Mouse (Mus musculus) neural tube, embryonic 12.5 days (tissue): ENCODE results near the gene Slc25a19. TPM values are rescaled to one million over a fixed set of nuclear protein-coding genes. Genes with fewer than 3 reads are reported as not detected.
"Not testable (repeated sequence)": the region's sequence is repeated elsewhere in the genome, so short reads cannot be mapped to it uniquely, and the experiment has no call there.

Experiments
- ATAC-seq: fragments of 200-750 bp; cut with Nextera tagmentation; 2 replicates; pipeline ENCODE4 v1.8.0; 2017; ENCODE audit warnings: low read depth, mild to moderate bottlenecking, moderate TSS enrichment, moderate library complexity; ENCODE audit not compliant: low FRiP score
- H3K27ac ChIP-seq: fragments of 300-500 bp; sonication (generic); 2 replicates; pipeline ENCODE4 v1.5.1; 2016
- H3K27me3 ChIP-seq: fragments of 300-500 bp; sonication (generic); replicated peaks from 2 replicates; pipeline ENCODE4 v1.6.1; 2016; ENCODE audit warnings: mild to moderate bottlenecking
- H3K36me3 ChIP-seq: fragments of 300-500 bp; sonication (generic); 2 replicates; pipeline ENCODE4 v1.6.1; 2016; ENCODE audit warnings: mild to moderate bottlenecking
- H3K4me1 ChIP-seq: fragments of 300-500 bp; sonication (generic); 2 replicates; pipeline ENCODE4 v1.6.1; 2016
- H3K4me2 ChIP-seq: fragments of 300-500 bp; sonication (generic); replicated peaks from 2 replicates; pipeline ENCODE4 v1.6.1; 2016; ENCODE audit warnings: mild to moderate bottlenecking
- H3K4me3 ChIP-seq: fragments of 300-500 bp; sonication (generic); 2 replicates; pipeline ENCODE4 v1.5.1; 2016
- H3K9ac ChIP-seq: fragments of 300-500 bp; sonication (generic); 2 replicates; pipeline ENCODE4 v1.6.1; 2016; ENCODE audit warnings: mild to moderate bottlenecking
- H3K9me3 ChIP-seq: fragments of 300-500 bp; sonication (generic); 2 replicates; pipeline ENCODE4 v1.6.1; 2016; ENCODE audit warnings: mild to moderate bottlenecking
- WGBS: fragments of 180-500 bp; shearing (Covaris S2); methylation state at CpG from one replicate; pipeline ENCODE4 v1.1.7; 2016; 5-methylcytosine and 5-hydroxymethylcytosine counted together
- polyA plus RNA-seq: library from polyadenylated mRNA; unstranded; fragments of >200 nt; fragmentation: Nextera tagmentation; extraction: Ambion mirVana; gene quantifications from 2 replicates; pipeline ENCODE4 v1.2.1, GENCODE M21; 2016

Gene Slc25a19
- polyA plus RNA-seq, 1 experiment from 2014 or later, result 28.2 TPM

DNA sequence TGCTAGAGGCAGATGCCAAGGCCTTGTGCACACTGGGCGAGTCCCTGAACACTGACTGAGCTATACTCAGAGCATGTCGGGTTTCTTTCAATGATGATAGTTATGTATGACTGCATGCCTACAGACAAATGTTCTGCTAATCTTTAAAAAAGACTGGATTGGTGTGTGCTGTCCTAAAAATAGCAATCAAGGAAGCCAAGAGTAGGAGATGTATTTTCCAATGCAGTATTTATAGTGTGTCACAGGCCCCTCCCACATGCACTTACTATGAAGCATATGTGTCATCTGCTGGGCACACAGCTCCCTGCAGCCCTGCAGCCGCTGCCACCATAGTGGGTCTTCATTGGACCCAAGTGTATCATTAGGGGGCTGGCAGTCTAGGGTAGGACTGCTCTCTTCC is 25.1 kb upstream of the Slc25a19 start:
- ATAC-seq, result no peak
- Histone ChIP-seq H3K27me3 (no peaks in the 10 kb centered on the region), H3K36me3 (peaks cover 34% of the 10 kb centered on the region), H3K4me3 (no peak overlapping the region), H3K9ac (no peak overlapping the region), H3K4me2 (no peak overlapping the region), H3K27ac (no peak overlapping the region), H3K9me3 (no peaks in the 10 kb centered on the region), H3K4me1 (no peaks in the 10 kb centered on the region)
- WGBS, result 90% methylated on average over 3 of the region's 3 CpGs

DNA sequence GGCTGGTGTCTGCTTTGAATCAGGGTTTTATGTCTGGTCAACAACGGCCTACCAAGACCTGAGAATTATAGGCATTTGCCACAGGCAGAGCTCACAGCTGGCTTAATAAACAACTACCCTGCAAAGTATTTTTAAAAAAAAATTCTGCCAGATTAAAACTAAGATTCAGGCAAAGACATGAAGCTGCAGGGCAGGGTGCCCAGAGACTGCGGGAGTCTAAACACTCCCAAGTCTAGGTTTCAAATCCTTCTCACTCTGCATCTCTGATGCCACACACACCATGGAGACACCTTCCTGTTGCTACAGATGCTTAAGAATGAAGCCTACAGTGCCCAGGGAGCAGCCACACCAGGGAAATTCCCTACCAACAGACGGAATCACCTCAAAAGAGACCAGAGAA is 23.6 kb upstream of the Slc25a19 start:
- Histone ChIP-seq H3K36me3 (peaks cover 44% of the 10 kb centered on the region), H3K27ac (no peak overlapping the region), H3K9ac (no peak overlapping the region), H3K27me3 (no peaks in the 10 kb centered on the region), H3K4me2 (no peak overlapping the region), H3K4me3 (no peak overlapping the region), H3K9me3 (no peaks in the 10 kb centered on the region), H3K4me1 (no peaks in the 10 kb centered on the region)
- 94% methylated on average over 3 of the region's 3 CpGs for WGBS
- ATAC-seq, result no peak

DNA sequence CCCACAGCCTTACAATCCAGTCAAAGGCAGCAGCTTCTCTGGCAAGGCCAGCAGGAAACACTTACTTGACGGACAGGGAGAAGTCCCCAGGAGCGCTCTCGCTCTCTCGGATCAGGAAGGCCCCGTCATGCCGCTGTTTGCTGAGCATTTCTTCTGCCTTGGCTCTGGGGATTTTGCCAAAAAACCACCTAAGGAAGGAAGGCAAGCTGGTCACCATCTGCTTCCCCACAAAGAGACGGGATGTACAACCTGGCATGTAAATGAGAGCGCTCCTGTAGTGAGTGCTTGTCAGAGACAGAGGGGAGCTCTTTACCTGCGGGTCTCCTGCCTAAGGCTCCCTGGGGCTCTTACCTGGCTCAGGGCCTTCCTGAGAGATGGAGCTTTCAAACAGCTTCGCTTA is 21.6 kb upstream of the Slc25a19 start:
- Histone ChIP-seq H3K9ac (no peak overlapping the region), H3K4me1 (no peaks in the 10 kb centered on the region), H3K4me2 (no peak overlapping the region), H3K36me3 (peaks cover 49% of the 10 kb centered on the region), H3K4me3 (no peak overlapping the region), H3K9me3 (no peaks in the 10 kb centered on the region), H3K27me3 (no peaks in the 10 kb centered on the region), H3K27ac (no peak overlapping the region)
- no peak for ATAC-seq
- 73% methylated on average over 10 of the region's 10 CpGs for WGBS

DNA sequence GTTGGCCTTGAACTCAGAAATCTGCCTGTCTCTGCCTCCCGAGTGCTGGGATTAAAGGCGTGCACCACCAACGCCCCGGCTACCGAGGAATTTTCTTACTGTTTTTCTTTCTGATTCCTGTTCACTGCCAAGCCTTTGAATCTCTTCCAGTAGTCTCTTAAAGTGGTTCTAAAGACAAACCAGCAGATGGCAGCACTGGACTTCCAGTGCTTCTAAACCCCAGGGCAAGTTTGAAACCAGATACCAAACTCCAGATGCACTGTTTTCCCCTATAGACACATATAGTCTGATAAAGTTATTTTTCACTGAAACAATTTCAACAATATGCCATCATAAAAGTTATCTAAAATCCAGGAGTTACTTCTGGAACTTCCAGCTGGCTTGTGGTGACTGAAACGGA is 19.4 kb upstream of the Slc25a19 start:
- ATAC-seq, result no peak
- WGBS, result 71% methylated on average over 6 of the region's 6 CpGs
- Histone ChIP-seq H3K9me3 (no peaks in the 10 kb centered on the region), H3K27me3 (no peaks in the 10 kb centered on the region), H3K4me3 (no peak overlapping the region), H3K4me1 (no peaks in the 10 kb centered on the region), H3K9ac (no peak overlapping the region), H3K36me3 (peaks cover 50% of the 10 kb centered on the region), H3K4me2 (no peak overlapping the region), H3K27ac (no peak overlapping the region)

DNA sequence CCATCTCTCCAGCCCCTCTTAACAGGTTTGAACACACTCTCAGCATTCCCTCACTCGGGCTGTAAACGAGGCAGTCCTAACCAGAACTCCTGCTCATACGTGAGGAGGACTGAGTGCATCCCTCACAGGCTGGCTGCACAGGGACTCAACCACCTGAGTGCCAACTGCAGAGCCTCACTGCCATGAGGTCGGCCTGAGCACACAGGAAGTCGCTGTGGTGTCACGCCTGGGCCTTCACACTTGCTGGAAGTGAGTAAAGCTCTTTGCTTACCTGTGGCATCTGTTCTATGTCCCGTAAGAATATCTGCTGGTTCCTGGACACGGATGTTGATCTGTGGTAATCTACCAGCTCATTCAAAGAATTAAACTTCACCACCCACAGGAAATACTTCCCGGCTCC is 18.3 kb upstream of the Slc25a19 start:
- Histone ChIP-seq H3K36me3 (peaks cover 52% of the 10 kb centered on the region), H3K27me3 (no peaks in the 10 kb centered on the region), H3K4me3 (no peak overlapping the region), H3K9me3 (no peaks in the 10 kb centered on the region), H3K9ac (no peak overlapping the region), H3K4me2 (no peak overlapping the region), H3K27ac (no peak overlapping the region), H3K4me1 (no peaks in the 10 kb centered on the region)
- WGBS, result 96% methylated on average over 9 of the region's 9 CpGs
- ATAC-seq, result no peak

DNA sequence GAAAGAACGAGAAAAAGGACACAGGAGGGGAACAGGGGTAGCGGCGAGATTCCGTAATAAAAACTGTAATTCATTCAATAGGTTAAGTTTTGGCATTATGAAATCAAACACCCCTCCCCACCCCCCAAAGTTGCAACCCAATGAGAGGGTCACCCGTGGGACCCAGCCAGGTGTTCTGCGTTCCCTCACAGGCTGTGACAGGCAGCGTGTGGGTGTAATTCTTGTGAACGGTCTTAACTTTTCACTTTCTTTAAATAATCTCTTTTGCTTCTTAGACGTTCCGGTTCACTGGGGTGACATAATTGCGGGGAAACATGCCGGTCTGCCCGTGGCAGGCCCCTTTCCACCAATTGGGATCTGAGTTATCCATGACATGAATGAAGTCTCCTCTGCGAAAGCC is 17.4 kb upstream of the Slc25a19 start:
- 94% methylated on average over 14 of the region's 14 CpGs for WGBS
- H3K9me3 ChIP-seq, H3K9ac ChIP-seq, H3K4me3 ChIP-seq, H3K27me3 ChIP-seq, H3K27ac ChIP-seq, ATAC-seq, H3K4me2 ChIP-seq, H3K4me1 ChIP-seq: not testable (repeated sequence)
- peaks cover 50% of the 10 kb centered on the region for H3K36me3 ChIP-seq

DNA sequence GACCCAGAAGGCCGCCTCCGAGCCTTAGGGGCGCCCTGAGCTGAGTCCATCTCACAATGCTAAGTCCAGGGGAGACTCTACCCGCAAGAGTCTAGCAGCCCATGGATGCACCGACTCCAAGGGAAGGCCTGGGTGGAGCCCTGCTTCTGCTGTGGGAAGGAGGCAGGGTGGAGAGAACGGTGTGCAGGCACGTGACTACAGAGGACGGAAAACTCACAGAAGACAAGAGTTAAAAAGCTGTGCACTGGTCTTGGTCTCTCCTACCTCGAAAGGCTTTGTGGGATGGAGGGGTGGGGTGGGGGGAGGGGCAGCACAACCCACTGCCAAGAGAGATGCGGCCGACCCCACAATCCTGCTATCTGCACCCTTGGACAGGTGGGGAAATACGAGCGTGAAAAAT is 16.2 kb upstream of the Slc25a19 start:
- Histone ChIP-seq H3K9me3 (no peaks in the 10 kb centered on the region), H3K4me3 (no peak overlapping the region), H3K27ac (no peak overlapping the region), H3K4me2 (no peak overlapping the region), H3K27me3 (no peaks in the 10 kb centered on the region), H3K9ac (no peak overlapping the region), H3K36me3 (peaks cover 45% of the 10 kb centered on the region), H3K4me1 (no peaks in the 10 kb centered on the region)
- WGBS, result 94% methylated on average over 13 of the region's 13 CpGs
- ATAC-seq, result no peak

DNA sequence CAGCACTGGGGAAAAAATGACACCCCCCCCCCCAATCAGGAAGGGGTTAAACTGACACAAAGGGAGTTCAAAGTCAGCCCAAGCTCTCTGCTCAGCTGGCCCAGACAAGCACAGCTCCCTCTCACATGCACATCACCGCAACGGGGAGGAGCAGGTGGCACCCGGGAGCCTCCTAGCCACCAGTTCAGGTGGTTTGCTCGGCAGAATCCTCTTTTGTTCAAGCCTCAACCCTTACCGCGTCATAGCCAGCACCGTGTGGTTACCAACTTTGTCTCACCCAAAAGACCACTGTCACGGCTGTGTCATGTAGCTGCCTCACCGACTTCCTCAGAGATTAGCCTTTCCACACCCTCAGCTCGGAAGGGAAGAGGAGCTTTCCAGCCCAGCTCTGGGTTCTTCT is 15.2 kb upstream of the Slc25a19 start:
- H3K4me3 ChIP-seq, result no peak overlapping the region
- ATAC-seq, result no peak
- no peaks in the 10 kb centered on the region for H3K9me3 ChIP-seq
- no peaks in the 10 kb centered on the region for H3K27me3 ChIP-seq
- 73% methylated on average over 10 of the region's 10 CpGs for WGBS
- H3K27ac ChIP-seq, result no peak overlapping the region
- H3K36me3 ChIP-seq, result peaks cover 38% of the 10 kb centered on the region
- H3K4me1 ChIP-seq, result no peaks in the 10 kb centered on the region
- no peak overlapping the region for H3K4me2 ChIP-seq
- no peak overlapping the region for H3K9ac ChIP-seq

DNA sequence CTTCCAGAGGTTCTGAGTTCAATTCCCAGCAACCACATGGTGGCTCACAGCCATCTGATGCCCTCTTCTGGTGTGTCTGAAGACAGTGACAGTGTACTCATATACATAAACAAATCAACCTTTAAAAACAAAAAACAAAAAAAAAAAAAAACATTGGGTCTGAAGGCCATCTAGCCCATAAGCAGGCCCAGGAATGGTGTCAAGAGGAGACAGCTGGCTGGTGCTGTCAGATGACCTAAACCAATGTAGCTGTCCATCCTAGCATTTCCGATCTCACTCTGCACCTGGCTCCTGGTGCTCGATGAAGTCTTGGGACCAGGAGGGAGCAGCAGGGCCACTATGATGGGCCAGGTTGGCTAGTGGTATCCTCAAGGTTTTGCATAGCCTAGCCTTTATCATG is 14.6 kb upstream of the Slc25a19 start:
- Histone ChIP-seq H3K4me3 (no peak overlapping the region), H3K36me3 (peaks cover 34% of the 10 kb centered on the region), H3K4me2 (no peak overlapping the region), H3K27me3 (no peaks in the 10 kb centered on the region), H3K9ac (no peak overlapping the region), H3K4me1 (no peaks in the 10 kb centered on the region), H3K27ac (no peak overlapping the region), H3K9me3 (no peaks in the 10 kb centered on the region)
- 99% methylated on average over 2 of the region's 2 CpGs for WGBS
- ATAC-seq, result no peak

DNA sequence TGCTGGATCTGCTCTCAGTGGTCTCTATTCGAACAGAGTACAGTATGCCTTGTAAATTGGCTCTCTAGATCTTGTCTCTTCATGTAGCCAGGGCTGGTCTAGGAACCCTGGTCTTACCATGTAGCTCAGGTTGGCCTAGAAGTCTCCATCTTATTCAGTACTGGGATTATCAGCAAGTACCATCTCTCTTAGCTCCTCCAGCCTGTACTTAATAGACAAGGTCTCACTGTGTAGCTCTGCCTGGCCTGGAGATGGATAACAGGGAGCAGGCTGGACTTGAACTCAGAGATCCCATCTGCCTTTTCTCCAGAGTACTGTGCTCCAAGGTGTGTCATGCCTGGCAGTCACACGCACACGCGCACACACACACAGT is 13.6 kb upstream of the Slc25a19 start:
- Histone ChIP-seq H3K4me3 (no peak overlapping the region), H3K27me3 (no peaks in the 10 kb centered on the region), H3K36me3 (peaks cover 28% of the 10 kb centered on the region), H3K4me1 (no peaks in the 10 kb centered on the region), H3K9me3 (no peaks in the 10 kb centered on the region), H3K4me2 (no peak overlapping the region), H3K27ac (no peak overlapping the region), H3K9ac (no peak overlapping the region)
- 89% methylated on average over 4 of the region's 4 CpGs for WGBS
- ATAC-seq, result no peak

DNA sequence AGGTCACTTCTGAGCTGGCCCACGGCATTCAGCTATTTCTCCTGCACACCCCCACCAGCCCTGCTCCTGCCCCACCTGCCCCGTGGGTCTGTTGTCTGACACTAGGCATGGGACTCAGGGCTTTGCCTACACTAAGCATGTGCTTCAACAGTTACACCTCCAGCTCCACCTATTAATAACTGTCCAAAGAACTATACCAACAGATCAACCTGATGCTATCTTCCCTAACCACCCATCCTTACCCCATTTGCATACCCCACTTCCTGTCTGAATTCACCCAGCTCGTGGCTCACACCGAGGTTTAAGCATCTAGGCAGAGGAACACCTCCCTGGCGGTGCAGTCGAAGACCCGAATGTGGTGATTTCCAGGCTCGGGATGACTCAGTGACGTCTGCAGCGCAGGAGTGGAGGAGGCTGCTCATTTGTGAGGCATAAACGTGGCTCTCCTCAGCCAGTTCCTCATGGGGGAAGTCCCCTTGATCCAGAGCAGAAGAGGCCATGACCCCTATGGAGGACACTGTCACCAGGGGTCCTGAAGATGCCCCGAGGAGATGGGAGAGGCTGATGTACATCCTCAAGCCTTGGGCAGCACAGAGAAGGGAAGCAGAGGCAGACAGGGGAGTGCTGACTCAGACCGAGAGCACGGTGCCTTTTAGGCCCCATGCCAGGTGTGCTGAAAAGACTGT is 13.0 kb upstream of the Slc25a19 start:
- Histone ChIP-seq H3K4me2 (no peak overlapping the region), H3K4me1 (no peaks in the 10 kb centered on the region), H3K36me3 (peaks cover 23% of the 10 kb centered on the region), H3K27ac (no peak overlapping the region), H3K9ac (no peak overlapping the region), H3K27me3 (no peaks in the 10 kb centered on the region), H3K9me3 (no peaks in the 10 kb centered on the region), H3K4me3 (no peak overlapping the region)
- WGBS, result 61% methylated on average over 14 of the region's 14 CpGs
- ATAC-seq, result no peak

DNA sequence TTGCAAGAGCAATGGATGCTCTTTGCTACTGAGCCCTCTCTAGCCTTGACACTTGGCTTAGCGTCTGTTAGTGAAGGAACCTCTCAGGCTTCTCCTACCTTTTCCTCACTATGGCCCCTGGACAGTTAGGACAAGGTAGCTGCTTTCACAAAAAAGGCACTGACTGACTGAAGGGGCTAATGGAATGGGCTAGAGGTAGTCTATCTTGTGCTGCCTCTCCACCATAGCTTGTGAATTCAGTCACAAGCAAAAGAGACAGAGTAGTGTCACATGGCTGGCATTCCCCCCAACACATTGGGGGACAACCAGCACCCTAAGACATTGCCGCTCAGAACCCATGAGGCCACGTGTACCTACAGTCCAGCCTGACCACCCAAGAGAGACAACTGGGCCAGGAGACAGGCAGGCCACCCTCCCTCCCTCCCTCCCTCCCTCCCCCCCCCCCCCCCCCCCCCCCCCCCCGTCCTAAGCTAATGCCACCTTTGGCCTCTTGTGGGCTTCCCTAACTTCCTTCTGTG is 12.3 kb upstream of the Slc25a19 start:
- no peak overlapping the region for H3K9ac ChIP-seq
- no peak overlapping the region for H3K4me2 ChIP-seq
- H3K9me3 ChIP-seq, result no peaks in the 10 kb centered on the region
- 86% methylated on average over 3 of the region's 4 CpGs for WGBS
- peaks cover 23% of the 10 kb centered on the region for H3K36me3 ChIP-seq
- no peaks in the 10 kb centered on the region for H3K4me1 ChIP-seq
- no peak for ATAC-seq
- H3K27me3 ChIP-seq, result no peaks in the 10 kb centered on the region
- no peak overlapping the region for H3K4me3 ChIP-seq
- no peak overlapping the region for H3K27ac ChIP-seq

DNA sequence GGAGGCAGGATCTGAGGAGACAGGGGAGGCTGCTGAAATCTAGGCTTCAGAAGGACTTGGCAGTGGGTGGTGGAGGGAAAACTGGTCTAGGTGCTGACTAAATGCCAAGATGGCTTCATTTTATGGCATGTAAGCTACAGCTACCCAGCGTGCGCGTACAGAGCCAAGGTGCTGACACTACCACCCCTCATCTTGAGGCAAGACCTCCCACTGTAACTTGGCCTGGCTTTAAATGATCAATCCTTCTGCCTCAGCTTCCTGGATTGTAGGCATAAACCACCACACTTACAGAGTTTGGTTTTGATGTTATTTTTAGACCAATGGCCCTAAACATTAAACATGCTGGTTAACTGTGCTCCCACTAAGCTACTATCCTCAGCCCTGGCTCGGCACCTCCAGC is 11.4 kb upstream of the Slc25a19 start:
- Histone ChIP-seq H3K4me3 (no peak overlapping the region), H3K36me3 (peaks cover 17% of the 10 kb centered on the region), H3K27ac (no peak overlapping the region), H3K9me3 (no peaks in the 10 kb centered on the region), H3K9ac (no peak overlapping the region), H3K27me3 (no peaks in the 10 kb centered on the region), H3K4me1 (no peaks in the 10 kb centered on the region), H3K4me2 (no peak overlapping the region)
- 81% methylated on average over 4 of the region's 4 CpGs for WGBS
- no peak for ATAC-seq
